Mouse (Mus musculus) heart, embryonic 16.5 days (tissue): ENCODE measurements around the gene Dok5. TPM values are rescaled to one million over a fixed set of nuclear protein-coding genes. Genes with fewer than 3 reads are reported as not detected.

Source experiments
- ATAC-seq: fragments of 200-750 bp; cut with Nextera tagmentation; replicated peaks from 2 replicates; pipeline ENCODE4 v1.8.0; 2017; ENCODE audit warnings: moderate number of reproducible peaks; ENCODE audit not compliant: insufficient read depth, low FRiP score; ENCODE audit errors: extremely low read depth
- H3K27ac ChIP-seq: fragments of 300-500 bp; sonication (generic); 2 replicates; pipeline ENCODE4 v1.5.1; 2014; ENCODE audit warnings: mild to moderate bottlenecking, low read length, control low read depth, moderate library complexity
- H3K27me3 ChIP-seq: fragments of 300-500 bp; sonication (generic); 2 replicates; pipeline ENCODE4 v1.6.1; 2014; ENCODE audit warnings: low read length, mixed read lengths; ENCODE audit not compliant: control insufficient read depth, insufficient read depth
- H3K36me3 ChIP-seq: fragments of 300-500 bp; sonication (generic); 2 replicates; pipeline ENCODE4 v1.6.1; 2014; ENCODE audit not compliant: control insufficient read depth, insufficient read depth
- H3K4me1 ChIP-seq: fragments of 300-500 bp; sonication (generic); 2 replicates; pipeline ENCODE4 v1.6.1; 2014; ENCODE audit warnings: low read length, mixed read lengths; ENCODE audit not compliant: control insufficient read depth, insufficient read depth
- H3K4me2 ChIP-seq: fragments of 300-500 bp; sonication (generic); 2 replicates; pipeline ENCODE4 v1.6.1; 2014; ENCODE audit warnings: low read depth, mild to moderate bottlenecking, control low read depth, low read length
- H3K4me3 ChIP-seq: fragments of 300-500 bp; sonication (generic); 2 replicates; pipeline ENCODE4 v1.5.1; 2014; ENCODE audit warnings: mild to moderate bottlenecking, control low read depth, low read length
- H3K9ac ChIP-seq: fragments of 300-500 bp; sonication (generic); 2 replicates; pipeline ENCODE4 v1.6.1; 2014; ENCODE audit warnings: low read length, control low read depth
- H3K9me3 ChIP-seq: fragments of 300-500 bp; sonication (generic); replicated peaks from 2 replicates; pipeline ENCODE4 v1.6.1; 2016; ENCODE audit warnings: low read length; ENCODE audit not compliant: control insufficient read depth
- WGBS: fragments of 180-500 bp; shearing (Covaris S2); extraction: QIAGEN DNeasy Blood & Tissue Kit; methylation state at CpG from one replicate; pipeline ENCODE4 v1.1.7; 2014; 5-methylcytosine and 5-hydroxymethylcytosine counted together
- polyA plus RNA-seq: library from polyadenylated mRNA; unstranded; fragments of >200 nt; fragmentation: Nextera tagmentation; extraction: Ambion mirVana; gene quantifications from 2 replicates; pipeline ENCODE4 v1.2.1, GENCODE M21; 2015

Gene Dok5
- polyA plus RNA-seq, 1 experiment from 2014 or later, result 6.1 TPM

- Histone ChIP-seq H3K4me1 (peaks cover 13% of the 10 kb centered on the region), H3K27me3 (peaks cover 12% of the 10 kb centered on the region), H3K4me2 (no peak overlapping the region), H3K36me3 (no peaks in the 10 kb centered on the region), H3K9me3 (no peaks in the 10 kb centered on the region; the same call in 1 of the 2 replicates), H3K9ac (no peak overlapping the region), H3K4me3 (no peak overlapping the region), H3K27ac (no peak overlapping the region)
- ATAC-seq, result no peak
- 67% methylated on average over 13 of the region's 13 CpGs for WGBS
Observed at GRCm38 (mm10) chr2:170730781-170731180, 826 bp upstream of the Dok5 start.

GRCm38 (mm10) chr2:170731205-170731604 is 402 bp upstream of the Dok5 start:
- Histone ChIP-seq H3K4me3 (peak overlapping the region; percentile 57), H3K9me3 (no peaks in the 10 kb centered on the region; the same call in 1 of the 2 replicates), H3K4me1 (peaks cover 14% of the 10 kb centered on the region), H3K27ac (peak overlapping the region; percentile 24; the same call in 1 of the 2 replicates), H3K4me2 (peak overlapping the region; percentile 83), H3K36me3 (no peaks in the 10 kb centered on the region), H3K27me3 (peaks cover 12% of the 10 kb centered on the region), H3K9ac (peak overlapping the region; percentile 71)
- WGBS, result 26% methylated on average over 6 of the region's 6 CpGs
- no peak for ATAC-seq

GRCm38 (mm10) chr2:170733671-170734070 is 2.1 kb downstream of the Dok5 start:
- H3K4me3 ChIP-seq, result no peak overlapping the region
- H3K4me2 ChIP-seq, result no peak overlapping the region
- H3K36me3 ChIP-seq, result no peaks in the 10 kb centered on the region
- H3K27me3 ChIP-seq, result peaks cover 12% of the 10 kb centered on the region
- no peak for ATAC-seq
- WGBS, result 91% methylated on average over 1 of the region's 1 CpGs
- H3K9me3 ChIP-seq, result no peaks in the 10 kb centered on the region; the same call in 1 of the 2 replicates
- no peak overlapping the region for H3K27ac ChIP-seq
- peaks cover 14% of the 10 kb centered on the region for H3K4me1 ChIP-seq
- H3K9ac ChIP-seq, result no peak overlapping the region

GRCm38 (mm10) chr2:170734446-170734845 is 2.8 kb downstream of the Dok5 start:
- 51% methylated on average over 3 of the region's 3 CpGs for WGBS
- Histone ChIP-seq H3K4me3 (no peak overlapping the region), H3K4me1 (peaks cover 14% of the 10 kb centered on the region), H3K4me2 (no peak overlapping the region), H3K27me3 (peaks cover 12% of the 10 kb centered on the region), H3K36me3 (no peaks in the 10 kb centered on the region), H3K9ac (no peak overlapping the region), H3K9me3 (no peaks in the 10 kb centered on the region; the same call in 1 of the 2 replicates), H3K27ac (no peak overlapping the region)
- ATAC-seq, result no peak

GRCm38 (mm10) chr2:170738446-170738845 is 6.8 kb downstream of the Dok5 start:
- Histone ChIP-seq H3K9me3 (no peaks in the 10 kb centered on the region; the same call in 1 of the 2 replicates), H3K4me3 (no peak overlapping the region), H3K27me3 (no peaks in the 10 kb centered on the region), H3K9ac (no peak overlapping the region), H3K27ac (no peak overlapping the region), H3K4me1 (peaks cover 15% of the 10 kb centered on the region), H3K36me3 (no peaks in the 10 kb centered on the region), H3K4me2 (no peak overlapping the region)
- no peak for ATAC-seq
- WGBS, result 79% methylated on average over 9 of the region's 9 CpGs

DNA sequence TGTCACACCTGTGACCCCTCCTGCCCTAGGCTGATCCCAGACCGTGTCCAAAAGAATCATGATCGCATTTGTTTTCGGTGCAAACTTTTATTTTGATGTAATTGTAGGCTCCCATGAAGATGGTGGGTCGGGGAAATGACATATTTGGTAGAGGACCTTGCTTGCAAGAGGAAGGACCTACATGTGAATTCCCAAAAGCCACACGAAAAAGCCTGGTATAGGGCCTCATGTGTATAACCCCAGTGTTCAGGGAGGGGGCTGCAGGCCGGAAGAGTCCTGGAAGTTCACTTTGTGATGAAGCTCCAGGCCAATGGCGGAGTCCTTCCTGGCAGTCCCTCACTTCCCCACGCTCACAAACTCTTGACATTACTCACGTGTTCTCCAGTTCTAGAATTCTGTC is 7.3 kb downstream of the Dok5 start:
- H3K4me1 ChIP-seq, result peaks cover 16% of the 10 kb centered on the region
- H3K9ac ChIP-seq, result no peak overlapping the region
- 87% methylated on average over 9 of the region's 9 CpGs for WGBS
- no peaks in the 10 kb centered on the region; the same call in 1 of the 2 replicates for H3K9me3 ChIP-seq
- no peak overlapping the region for H3K4me3 ChIP-seq
- no peak for ATAC-seq
- H3K27me3 ChIP-seq, result no peaks in the 10 kb centered on the region
- no peak overlapping the region for H3K4me2 ChIP-seq
- H3K36me3 ChIP-seq, result no peaks in the 10 kb centered on the region
- H3K27ac ChIP-seq, result no peak overlapping the region

DNA sequence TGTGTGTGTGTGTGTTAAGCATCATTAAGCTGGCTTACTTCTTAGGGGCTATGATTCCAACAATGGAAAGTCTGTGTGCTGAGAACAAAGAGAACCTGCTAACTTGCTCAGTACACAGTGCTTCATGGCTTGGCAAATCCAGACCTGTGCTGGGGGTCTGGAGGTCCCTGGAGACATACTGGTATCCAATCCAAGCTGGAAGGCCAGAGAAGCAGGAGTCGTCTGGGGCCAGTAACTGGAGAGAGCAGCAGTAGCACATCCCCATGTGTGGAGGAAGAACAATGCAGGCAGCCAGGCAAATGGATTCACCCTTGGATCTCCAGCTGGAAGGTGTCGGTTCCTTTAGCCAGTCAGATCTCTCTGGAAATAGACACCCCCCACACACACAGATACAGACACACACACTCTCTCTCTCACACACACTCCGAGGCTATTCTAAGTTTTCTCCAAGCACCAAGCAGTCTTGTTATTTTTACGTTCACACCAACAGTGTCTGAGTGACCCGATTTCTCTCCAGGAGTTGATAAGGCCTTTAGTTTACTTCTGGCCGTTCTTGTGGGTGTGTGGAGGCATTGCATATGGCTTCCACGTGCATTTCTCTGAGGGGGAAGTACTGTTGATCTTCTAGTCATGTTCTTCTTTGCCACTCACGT is 8.2 kb downstream of the Dok5 start:
- 0 out of 2 replicates have a peak, but pooled peaks have one; percentile 10 for ATAC-seq
- WGBS, result 30% methylated on average over 8 of the region's 8 CpGs

DNA sequence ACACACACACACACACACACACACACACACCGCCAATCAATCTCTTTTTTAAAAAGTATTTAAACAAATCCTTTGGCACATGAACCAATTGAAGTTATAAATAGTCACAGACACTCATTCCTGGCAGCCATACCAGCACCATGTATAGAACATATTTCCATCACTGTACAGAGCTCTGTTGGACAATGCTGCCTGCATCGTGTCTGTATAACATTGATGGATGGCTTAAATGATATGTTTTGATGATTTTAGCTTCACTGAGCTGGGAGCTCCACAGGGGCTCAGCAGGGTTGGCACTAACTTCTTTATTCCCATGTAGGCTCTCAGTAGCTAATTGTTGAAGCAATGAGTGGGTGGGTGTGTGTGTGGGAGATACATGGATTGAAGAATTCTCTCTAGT is 11.9 kb downstream of the Dok5 start:
- Histone ChIP-seq H3K9me3 (peaks cover 4% of the 10 kb centered on the region), H3K4me3 (no peak overlapping the region), H3K36me3 (no peaks in the 10 kb centered on the region), H3K27me3 (no peaks in the 10 kb centered on the region), H3K27ac (no peak overlapping the region), H3K9ac (no peak overlapping the region), H3K4me1 (peaks cover 9% of the 10 kb centered on the region), H3K4me2 (no peak overlapping the region)
- 53% methylated on average over 2 of the region's 2 CpGs for WGBS
- ATAC-seq, result no peak

More for the DNA sequence above, 8.2 kb downstream of the Dok5 start:
- Histone ChIP-seq H3K4me3 (no peak overlapping the region), H3K9ac (no peak overlapping the region), H3K27ac (no peak overlapping the region), H3K27me3 (no peaks in the 10 kb centered on the region), H3K4me2 (no peak overlapping the region), H3K4me1 (peaks cover 16% of the 10 kb centered on the region), H3K36me3 (no peaks in the 10 kb centered on the region), H3K9me3 (no peaks in the 10 kb centered on the region; the same call in 1 of the 2 replicates)

DNA sequence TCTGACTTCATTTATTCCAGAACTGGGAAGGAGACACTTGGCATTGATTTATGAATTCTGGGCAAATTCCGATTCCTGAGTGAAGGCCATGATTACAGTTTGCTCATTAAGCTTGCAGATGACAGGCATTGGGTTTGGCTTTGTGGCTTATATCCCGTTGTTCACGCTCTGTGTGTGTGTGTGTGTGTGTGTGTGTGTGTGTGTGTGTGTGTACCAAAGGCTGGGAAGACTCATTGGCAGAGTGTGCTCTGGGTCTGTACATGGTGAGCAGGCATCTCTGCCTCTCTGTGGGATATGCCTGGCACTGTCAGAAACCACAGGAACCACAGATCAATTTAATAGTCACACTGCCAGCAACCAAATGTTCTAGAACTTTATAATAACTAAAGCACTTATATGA is 17.3 kb downstream of the Dok5 start:
- peaks cover 4% of the 10 kb centered on the region for H3K9me3 ChIP-seq
- 0 out of 2 replicates have a peak, but pooled peaks cover 6% of the 10 kb centered on the region for H3K4me1 ChIP-seq
- no peak overlapping the region for H3K4me2 ChIP-seq
- H3K27me3 ChIP-seq, result no peaks in the 10 kb centered on the region
- H3K36me3 ChIP-seq, result no peaks in the 10 kb centered on the region
- no peak overlapping the region for H3K4me3 ChIP-seq
- no peak overlapping the region for H3K27ac ChIP-seq
- no peak for ATAC-seq
- WGBS, result 85% methylated on average over 3 of the region's 3 CpGs
- H3K9ac ChIP-seq, result no peak overlapping the region
